Mouse (Mus musculus) CH12.LX (cell line): Measurements from ENCODE around the gene Dhx33. TPM values are rescaled to one million over a fixed set of nuclear protein-coding genes. Genes with fewer than 3 reads are reported as not detected.
A peak's percentile ranks its signal among the peaks of the same experiment; 100 is the strongest.

ENCODE experiments used
- DNase-seq: peaks from one replicate; pipeline ENCODE4 v3.0.0-alpha.2; 2013; ENCODE audit errors: extremely low read depth
- H3K27ac ChIP-seq: 2 replicates; pipeline ENCODE4 v1.5.1; 2012; ENCODE audit warnings: low read depth, mild to moderate bottlenecking, control low read depth, moderate library complexity; ENCODE audit not compliant: insufficient read depth
- H3K27me3 ChIP-seq: replicated peaks from 2 replicates; pipeline ENCODE3; 2012; ENCODE audit warnings: inconsistent platforms
- H3K36me3 ChIP-seq, 2 experiments: replicated peaks in 1 of 2; 2 replicates each; pipeline versions ENCODE3 to v1.6.1; 2012; ENCODE audit warnings: inconsistent platforms in 1 of 2, low read length in 1 of 2, mild to moderate bottlenecking in 1 of 2, mixed read lengths in 1 of 2, moderate library complexity in 1 of 2; ENCODE audit not compliant: control insufficient read depth in 1 of 2, insufficient read depth in 1 of 2
- H3K4me1 ChIP-seq, 2 experiments: 2 replicates each; pipeline ENCODE4 v1.6.1; 2012; ENCODE audit warnings: inconsistent platforms in 1 of 2, moderate library complexity in 1 of 2; ENCODE audit not compliant: insufficient read depth in 2 of 2, control insufficient read depth in 1 of 2
- H3K4me2 ChIP-seq: 2 replicates; pipeline ENCODE4 v1.6.1; 2012; ENCODE audit warnings: low read depth, mild to moderate bottlenecking, control low read depth; ENCODE audit not compliant: poor library complexity, insufficient read depth, severe bottlenecking
- H3K4me3 ChIP-seq, 3 experiments: fragments of 150-350 bp in 1 of 3; sonication (generic) in 1 of 3; replicated peaks in 1 of 3; 2 replicates each; pipeline versions ENCODE3 to v1.5.1; 2011 to 2012; ENCODE audit warnings: low read depth in 2 of 3, low read length in 2 of 3, mild to moderate bottlenecking in 2 of 3, moderate library complexity in 2 of 3, control low read depth in 1 of 3, improper control_type of control experiment in 1 of 3, inconsistent platforms in 1 of 3, mixed read lengths in 1 of 3; ENCODE audit not compliant: poor library complexity in 1 of 3
- H3K79me2 ChIP-seq: replicated peaks from 2 replicates; pipeline ENCODE4 v1.6.1; 2012; ENCODE audit warnings: mild to moderate bottlenecking, moderate library complexity; ENCODE audit not compliant: control insufficient read depth, poor library complexity, insufficient read depth, severe bottlenecking; ENCODE audit errors: extremely low read depth
- H3K9ac ChIP-seq: 2 replicates; pipeline ENCODE4 v1.6.1; 2012; ENCODE audit warnings: low read depth, mild to moderate bottlenecking, control low read depth, moderate library complexity; ENCODE audit not compliant: insufficient read depth
- H3K9me3 ChIP-seq: replicated peaks from 2 replicates; pipeline ENCODE3; 2012; ENCODE audit warnings: low read length, inconsistent platforms, mixed read lengths
- BHLHE40 ChIP-seq: IDR thresholded peaks from 2 replicates; pipeline ENCODE4 v1.6.1; 2011; ENCODE audit warnings: mild to moderate bottlenecking, low read depth, low read length, improper control_type of control experiment
- CHD1 ChIP-seq: IDR thresholded peaks from 2 replicates; pipeline ENCODE4 v1.6.1; 2012; ENCODE audit warnings: low read depth, low read length, improper control_type of control experiment, inconsistent platforms
- CHD2 ChIP-seq: IDR thresholded peaks from 2 replicates; pipeline ENCODE4 v1.6.1; 2011; ENCODE audit warnings: low read length, improper control_type of control experiment
- CTCF ChIP-seq, 2 experiments: IDR thresholded peaks in 1 of 2; conservative IDR thresholded peaks in 1 of 2; 2 replicates each; pipeline ENCODE4 v1.5.1; 2011 to 2012; ENCODE audit warnings: low read depth in 2 of 2, low read length in 2 of 2, improper control_type of control experiment in 1 of 2, inconsistent platforms in 1 of 2, mild to moderate bottlenecking in 1 of 2, moderate library complexity in 1 of 2
- E2F4 ChIP-seq: IDR thresholded peaks from 2 replicates; pipeline ENCODE4 v1.6.1; 2011; ENCODE audit warnings: low read depth, low read length, improper control_type of control experiment; ENCODE audit not compliant: insufficient replicate concordance
- ELF1 ChIP-seq: IDR thresholded peaks from 2 replicates; pipeline ENCODE4 v1.6.1; 2014; ENCODE audit warnings: low read depth, mild to moderate bottlenecking, inconsistent platforms, low read length, improper control_type of control experiment
- EP300 ChIP-seq: IDR thresholded peaks from 2 replicates; pipeline ENCODE4 v1.6.1; 2011; ENCODE audit warnings: low read length, improper control_type of control experiment
- ETS1 ChIP-seq: conservative IDR thresholded peaks from 2 replicates; pipeline ENCODE4 v1.6.1; 2012; ENCODE audit warnings: low read depth, mild to moderate bottlenecking, inconsistent platforms, low read length, improper control_type of control experiment, moderate library complexity
- GABPA ChIP-seq: IDR thresholded peaks from 2 replicates; pipeline ENCODE4 v1.6.1; 2012; ENCODE audit warnings: low read depth, low read length, improper control_type of control experiment, inconsistent platforms; ENCODE audit not compliant: insufficient replicate concordance
- HCFC1 ChIP-seq: IDR thresholded peaks from 2 replicates; pipeline ENCODE4 v1.6.1; 2012; ENCODE audit warnings: low read depth, mild to moderate bottlenecking, inconsistent platforms, low read length, improper control_type of control experiment
- IRF4 ChIP-seq: IDR thresholded peaks from 2 replicates; pipeline ENCODE4 v1.6.1; 2014; ENCODE audit warnings: low read depth, mild to moderate bottlenecking, inconsistent platforms, low read length, improper control_type of control experiment
- JUN ChIP-seq: IDR thresholded peaks from 2 replicates; pipeline ENCODE4 v1.6.1; 2011; ENCODE audit warnings: low read depth, mild to moderate bottlenecking, low read length, improper control_type of control experiment, moderate library complexity; ENCODE audit not compliant: insufficient read depth
- JUND ChIP-seq: conservative IDR thresholded peaks from 2 replicates; pipeline ENCODE4 v1.6.1; 2011; ENCODE audit warnings: low read depth, low read length, improper control_type of control experiment
- KAT2A ChIP-seq: IDR thresholded peaks from 2 replicates; pipeline ENCODE4 v1.6.1; 2012; ENCODE audit warnings: low read length, improper control_type of control experiment, inconsistent platforms; ENCODE audit not compliant: insufficient replicate concordance
- MAFK ChIP-seq: IDR thresholded peaks from 2 replicates; pipeline ENCODE4 v1.6.1; 2011; ENCODE audit warnings: low read length, improper control_type of control experiment; ENCODE audit not compliant: insufficient replicate concordance
- MAX ChIP-seq: IDR thresholded peaks from 2 replicates; pipeline ENCODE4 v1.6.1; 2011; ENCODE audit warnings: low read length, improper control_type of control experiment
- MAZ ChIP-seq: IDR thresholded peaks from 2 replicates; pipeline ENCODE4 v1.6.1; 2012; ENCODE audit warnings: low read depth, mild to moderate bottlenecking, inconsistent platforms, low read length, improper control_type of control experiment, moderate library complexity
- MEF2A ChIP-seq: IDR thresholded peaks from 2 replicates; pipeline ENCODE4 v1.6.1; 2014; ENCODE audit warnings: low read depth, mild to moderate bottlenecking, inconsistent platforms, low read length, improper control_type of control experiment, borderline replicate concordance
- MXI1 ChIP-seq: IDR thresholded peaks from 2 replicates; pipeline ENCODE4 v1.6.1; 2011; ENCODE audit warnings: mild to moderate bottlenecking, low read depth, low read length, improper control_type of control experiment
- MYC ChIP-seq: IDR thresholded peaks from 2 replicates; pipeline ENCODE4 v1.6.1; 2011; ENCODE audit warnings: low read depth, mild to moderate bottlenecking, improper control_type of control experiment, low read length
- NELFE ChIP-seq: IDR thresholded peaks from 2 replicates; pipeline ENCODE4 v1.6.1; 2011; ENCODE audit warnings: low read depth, low read length, improper control_type of control experiment
- NRF1 ChIP-seq: IDR thresholded peaks from 2 replicates; pipeline ENCODE4 v1.6.1; 2014; ENCODE audit warnings: low read depth, mild to moderate bottlenecking, inconsistent platforms, low read length, improper control_type of control experiment, moderate library complexity
- PAX5 ChIP-seq: IDR thresholded peaks from 2 replicates; pipeline ENCODE4 v1.6.1; 2012; ENCODE audit warnings: low read length, inconsistent platforms, mixed read lengths
- POLR2A ChIP-seq: IDR thresholded peaks from 2 replicates; pipeline ENCODE4 v1.6.1; 2011; ENCODE audit warnings: low read depth, mild to moderate bottlenecking, improper control_type of control experiment, low read length
- POLR2AphosphoS2 ChIP-seq: IDR thresholded peaks from 2 replicates; pipeline ENCODE4 v1.6.1; 2011; ENCODE audit warnings: low read depth, low read length, improper control_type of control experiment
- RAD21 ChIP-seq: IDR thresholded peaks from 2 replicates; pipeline ENCODE4 v1.6.1; 2011; ENCODE audit warnings: low read depth, mild to moderate bottlenecking, low read length, improper control_type of control experiment, moderate library complexity
- RCOR1 ChIP-seq: conservative IDR thresholded peaks from 2 replicates; pipeline ENCODE4 v1.6.1; 2012; ENCODE audit warnings: low read depth, mild to moderate bottlenecking, inconsistent platforms, low read length, improper control_type of control experiment
- SIN3A ChIP-seq: IDR thresholded peaks from 2 replicates; pipeline ENCODE4 v1.6.1; 2012; ENCODE audit warnings: low read length, improper control_type of control experiment, inconsistent platforms
- SMC3 ChIP-seq: IDR thresholded peaks from 2 replicates; pipeline ENCODE4 v1.6.1; 2011; ENCODE audit warnings: low read depth, low read length, improper control_type of control experiment
- TBP ChIP-seq: conservative IDR thresholded peaks from 2 replicates; pipeline ENCODE4 v1.6.1; 2011; ENCODE audit warnings: low read depth, low read length, improper control_type of control experiment
- TCF12 ChIP-seq: IDR thresholded peaks from 2 replicates; pipeline ENCODE4 v1.6.1; 2014; ENCODE audit warnings: low read depth, mild to moderate bottlenecking, inconsistent platforms, low read length, improper control_type of control experiment
- UBTF ChIP-seq: IDR thresholded peaks from 2 replicates; pipeline ENCODE4 v1.6.1; 2012; ENCODE audit warnings: low read depth, mild to moderate bottlenecking, inconsistent platforms, low read length, improper control_type of control experiment, moderate library complexity
- USF1 ChIP-seq: IDR thresholded peaks from 2 replicates; pipeline ENCODE4 v1.6.1; 2014; ENCODE audit warnings: low read depth, mild to moderate bottlenecking, inconsistent platforms, low read length, improper control_type of control experiment
- USF2 ChIP-seq: conservative IDR thresholded peaks from 2 replicates; pipeline ENCODE4 v1.6.1; 2011; ENCODE audit warnings: low read depth, low read length, improper control_type of control experiment
- ZC3H11A ChIP-seq: IDR thresholded peaks from 2 replicates; pipeline ENCODE4 v1.6.1; 2012; ENCODE audit warnings: low read depth, mild to moderate bottlenecking, inconsistent platforms, low read length, improper control_type of control experiment
- ZKSCAN1 ChIP-seq: IDR thresholded peaks from 2 replicates; pipeline ENCODE4 v1.6.1; 2012; ENCODE audit warnings: low read depth, inconsistent platforms, low read length, improper control_type of control experiment, borderline replicate concordance
- ZMIZ1 ChIP-seq: IDR thresholded peaks from 2 replicates; pipeline ENCODE4 v1.6.1; 2012; ENCODE audit warnings: low read depth, mild to moderate bottlenecking, inconsistent platforms, low read length, improper control_type of control experiment
- ZNF384 ChIP-seq: IDR thresholded peaks from 2 replicates; pipeline ENCODE4 v1.6.1; 2012; ENCODE audit warnings: low read depth, low read length, improper control_type of control experiment, inconsistent platforms
- dilution Hi-C: fragments of 300-500 bp; cut with MboI; formaldehyde crosslinking; loops from 2 replicates; pipeline ENCODE4 v1.14.3; 2020; ENCODE audit warnings: low sequenced_read_pairs; ENCODE audit not compliant: extremely low pct_unique_long_range_greater_than_20kb, extremely low pct_ligation_motif_present
- in situ Hi-C: fragments of 300-500 bp; cut with MboI; formaldehyde crosslinking; loops from 3 replicates; pipeline ENCODE4 v1.14.3; 2019; ENCODE audit warnings: low sequenced_read_pairs, low pct_ligation_motif_present, low pct_unique_long_range_greater_than_20kb, mixed read lengths
- polyA plus RNA-seq: library from polyadenylated mRNA; unstranded; fragments of >175 nt; gene quantifications from 2 replicates; pipeline ENCODE4 v1.2.1, GENCODE M21; 2012; ENCODE audit warnings: low read depth; ENCODE audit not compliant: insufficient read length
- total RNA-seq, 2 experiments: library from RNA; depleted of rRNA; stranded (reverse); fragments of 300-350 nt in 1 of 2; fragments of >200 nt in 1 of 2; gene quantifications; 2 replicates each; pipeline ENCODE4 v1.2.3; 2012 to 2014

Dhx33 gene
- 34.4 and 45.8 TPM in 2 replicates for total RNA-seq (2012; rRNA removed)
- total RNA-seq (2014; rRNA removed) = 43.0 and 45.6 TPM in 2 replicates
- 55.4 and 55.9 TPM in 2 replicates for polyA plus RNA-seq

DNA sequence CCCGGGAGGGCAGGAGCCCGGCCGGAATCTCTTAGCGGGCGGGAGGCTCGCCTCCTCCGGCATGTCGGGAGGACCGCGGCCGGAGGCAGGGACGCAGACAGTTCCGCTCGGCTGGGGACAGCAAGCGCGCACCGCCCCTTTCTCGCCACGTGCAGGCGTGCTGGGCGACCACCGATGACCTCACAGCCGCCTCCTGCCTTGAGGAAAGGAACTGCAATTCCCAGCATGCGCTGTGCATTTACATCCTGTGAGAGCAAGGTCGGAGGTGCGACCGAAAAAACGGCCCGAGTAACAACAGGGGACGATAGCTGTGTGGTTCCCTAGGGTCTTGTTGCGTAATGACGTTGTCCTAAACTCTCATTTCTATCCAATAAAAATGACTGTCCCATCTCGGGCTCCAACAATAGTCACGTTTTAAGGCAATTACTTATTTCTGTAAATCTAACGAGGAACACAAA lies at the start of gene Dhx33:
Dhx33 (minus strand) TSS at position 122 of the 458 bp plus-strand sequence.
- peak; percentile 100 for DNase-seq
- peak; percentile 89 for TF ChIP-seq MAZ
- peak; percentile 56 for TF ChIP-seq USF2
- TF ChIP-seq RCOR1 = peak; percentile 93
- no peak for TF ChIP-seq CTCF (conservative IDR thresholded peaks at IDR 0.05 in 1 of 2, IDR thresholded peaks at IDR 0.05 in 1 of 2; ENCODE audit: low read depth in 2 of 2, low read length in 2 of 2)
- peak; percentile 27; the same call in 1 of the 2 replicates for TF ChIP-seq EP300
- TF ChIP-seq TCF12 = peak; percentile 95
- TF ChIP-seq USF1 = peak; percentile 85
- TF ChIP-seq NELFE = peak; percentile 89
- TF ChIP-seq ZNF384 = peak; percentile 54
- TF ChIP-seq UBTF = peak; percentile 46; the same call in 1 of the 2 replicates
- TF ChIP-seq GABPA = peak; percentile 98; the same call in 1 of the 2 replicates
- TF ChIP-seq ELF1 = peak; percentile 90
- no peak for TF ChIP-seq RAD21
- TF ChIP-seq TBP = peak; percentile 93
- TF ChIP-seq KAT2A = peak; percentile 100
- peak; percentile 88 for TF ChIP-seq ZMIZ1
- TF ChIP-seq ZKSCAN1 = no peak
- TF ChIP-seq E2F4 = peak; percentile 83; the same call in 1 of the 2 replicates
- TF ChIP-seq MAFK = peak; percentile 46; the same call in 1 of the 2 replicates
- peak; percentile 98 for TF ChIP-seq CHD2
- TF ChIP-seq MAX = peak; percentile 99
- peak; percentile 89 for TF ChIP-seq JUND
- peak; percentile 94 for TF ChIP-seq MEF2A
- peak; percentile 99 for TF ChIP-seq BHLHE40
- TF ChIP-seq POLR2AphosphoS2 = peak; percentile 91
- TF ChIP-seq HCFC1 = peak; percentile 98
- TF ChIP-seq MYC = peak; percentile 98
- TF ChIP-seq MXI1 = peak; percentile 100
- peak; percentile 81 for TF ChIP-seq JUN
- peak; percentile 100 for TF ChIP-seq SIN3A
- TF ChIP-seq PAX5 = no peak
- peak; percentile 78 for TF ChIP-seq ETS1
- TF ChIP-seq POLR2A = peak; percentile 80
- no peak for TF ChIP-seq ZC3H11A
- TF ChIP-seq SMC3 = no peak
- no peak; the same call in 1 of the 2 replicates for TF ChIP-seq CHD1
- TF ChIP-seq IRF4 = peak; percentile 93
- TF ChIP-seq NRF1 = peak; percentile 67
- Histone ChIP-seq H3K4me2 (peak within 1 kb of the TSS; percentile 98), H3K27me3 (no peaks in the 10 kb centered on the region), H3K9me3 (no peaks in the 10 kb centered on the region), H3K9ac (peak within 1 kb of the TSS; percentile 66), H3K4me1 (peaks cover 7 to 33% of the 10 kb centered on the region in 2 experiments), H3K79me2 (peaks cover 34% of the 10 kb centered on the region), H3K27ac (no peak within 1 kb of the TSS), H3K36me3 (peaks cover 23 to 58% of the 10 kb centered on the region in 2 experiments), H3K4me3 (peak within 1 kb of the TSS; percentile 71 to 78 (median 74))
- in situ Hi-C loops = no loop called here
- dilution Hi-C loops = no loop called here
